Mouse (Mus musculus) cortical plate, adult 2 months (tissue): Measurements from ENCODE around the gene Slc45a1. TPM values are rescaled to one million over a fixed set of nuclear protein-coding genes. Genes with fewer than 3 reads are reported as not detected.

Experiments
- H3K27ac ChIP-seq: fragments of 200-500 bp; 2 replicates; pipeline ENCODE4 v1.5.1; 2012; ENCODE audit warnings: low read length, control low read depth, inconsistent platforms; ENCODE audit not compliant: insufficient read depth
- H3K4me1 ChIP-seq: fragments of 200-500 bp; 2 replicates; pipeline ENCODE4 v1.6.1; 2011; ENCODE audit warnings: low read length; ENCODE audit not compliant: control insufficient read depth, insufficient read depth
- H3K4me3 ChIP-seq: fragments of 200-500 bp; 2 replicates; pipeline ENCODE4 v1.5.1; 2011; ENCODE audit warnings: mild to moderate bottlenecking, low read length, control low read depth; ENCODE audit not compliant: insufficient read depth
- CTCF ChIP-seq: fragments of 200-500 bp; IDR thresholded peaks from 2 replicates; pipeline ENCODE4 v1.5.1; 2011; ENCODE audit warnings: mild to moderate bottlenecking, control low read depth, low read length; ENCODE audit not compliant: insufficient read depth; ENCODE audit errors: extremely low read depth
- POLR2A ChIP-seq: fragments of 200-500 bp; IDR thresholded peaks from 2 replicates; pipeline ENCODE4 v1.6.1; 2011; ENCODE audit warnings: mild to moderate bottlenecking, low read length, control low read depth; ENCODE audit not compliant: insufficient read depth; ENCODE audit errors: extremely low read depth
- polyA plus RNA-seq: library from polyadenylated mRNA; depleted of rRNA; stranded (reverse); fragments of >200 nt; gene quantifications from 2 replicates; pipeline ENCODE4 v1.2.3, GENCODE M21; 2012

Slc45a1 gene
- polyA plus RNA-seq, 1 experiment = 41.8 TPM

DNA sequence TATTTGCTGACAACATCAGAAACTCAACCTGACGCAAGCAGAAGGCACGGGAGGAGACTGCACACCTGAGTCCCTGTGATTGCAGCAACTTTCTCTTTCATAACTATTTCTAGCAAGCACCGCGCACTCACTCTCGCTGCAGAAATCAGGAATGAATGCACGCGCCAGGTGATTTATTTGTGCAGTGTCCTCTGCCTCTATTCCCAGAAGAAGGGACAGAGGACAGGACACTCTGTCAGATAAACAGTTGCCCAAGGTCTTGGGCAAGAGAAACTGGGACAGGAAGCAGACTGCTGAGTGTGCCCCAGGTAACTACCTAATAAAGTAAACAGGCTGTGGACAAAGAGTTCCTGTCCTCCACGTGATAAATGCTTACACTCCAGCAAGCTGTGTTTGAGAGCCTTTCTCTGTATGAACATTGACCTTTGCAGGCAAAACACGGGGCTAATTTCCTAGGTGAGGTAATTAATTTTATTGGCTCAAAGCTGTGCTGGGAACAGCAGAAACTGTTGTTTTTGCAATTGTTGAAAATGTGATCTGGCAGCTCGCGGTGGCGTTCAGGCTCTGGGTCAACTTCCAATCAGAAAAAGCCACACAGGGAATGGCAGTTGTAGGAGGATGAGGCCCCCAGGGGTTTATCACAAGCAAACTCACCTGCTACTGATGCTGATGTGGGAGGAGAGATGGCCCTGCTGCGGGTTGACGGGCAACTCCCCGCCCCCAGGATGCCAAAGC is 33.2 kb upstream of the Slc45a1 start:
- H3K4me1 ChIP-seq = no peaks in the 10 kb centered on the region
- H3K4me3 ChIP-seq = no peak overlapping the region
- no peak overlapping the region for H3K27ac ChIP-seq
- no peak for TF ChIP-seq CTCF
- TF ChIP-seq POLR2A = no peak

DNA sequence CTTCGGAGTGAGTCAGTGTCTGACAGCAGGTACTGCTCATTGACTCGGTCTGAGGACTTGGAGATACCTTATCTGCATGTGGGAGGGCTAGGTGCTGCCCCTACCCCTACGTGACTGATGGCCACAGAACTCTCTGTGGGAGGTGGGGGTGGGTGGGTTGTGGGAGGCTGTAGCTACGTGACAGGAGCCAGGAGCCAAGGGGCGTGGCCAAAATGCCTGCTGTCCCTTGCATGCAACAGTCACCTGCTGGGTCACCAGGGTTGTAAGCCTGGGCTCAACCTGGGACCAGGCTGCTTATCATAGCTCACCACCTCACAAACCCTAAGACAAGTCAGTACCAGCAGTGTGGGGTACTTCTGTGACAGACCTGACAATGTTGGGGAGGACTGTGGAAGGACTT is 28.4 kb upstream of the Slc45a1 start:
- no peak overlapping the region for H3K4me3 ChIP-seq
- no peak for TF ChIP-seq CTCF
- no peak for TF ChIP-seq POLR2A

DNA sequence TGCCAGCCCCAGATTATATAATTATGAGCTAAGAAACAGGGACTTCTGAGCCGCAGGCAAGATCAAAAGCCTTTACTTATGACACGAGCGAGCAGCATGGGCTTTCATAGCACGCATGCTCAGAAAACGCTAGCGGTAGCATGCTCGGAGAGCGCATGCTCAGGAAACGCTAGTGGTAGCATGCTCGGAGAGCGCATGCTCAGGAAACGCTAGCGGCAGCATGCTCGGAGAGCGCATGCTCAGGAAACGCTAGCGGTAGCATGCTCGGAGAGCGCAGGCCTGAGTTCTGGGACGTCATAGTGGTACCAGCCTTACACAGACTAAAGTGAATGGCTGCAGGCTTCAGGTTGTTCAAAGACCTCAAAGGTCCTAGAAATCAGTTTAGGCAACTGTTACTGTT is 26.8 kb upstream of the Slc45a1 start:
- no peak overlapping the region for H3K27ac ChIP-seq
- H3K4me3 ChIP-seq = no peak overlapping the region
- no peak for TF ChIP-seq POLR2A
- no peak for TF ChIP-seq CTCF
- no peaks in the 10 kb centered on the region for H3K4me1 ChIP-seq

More for the DNA sequence above, 28.4 kb upstream of the Slc45a1 start:
- H3K4me1 ChIP-seq = no peaks in the 10 kb centered on the region
- no peak overlapping the region for H3K27ac ChIP-seq

DNA sequence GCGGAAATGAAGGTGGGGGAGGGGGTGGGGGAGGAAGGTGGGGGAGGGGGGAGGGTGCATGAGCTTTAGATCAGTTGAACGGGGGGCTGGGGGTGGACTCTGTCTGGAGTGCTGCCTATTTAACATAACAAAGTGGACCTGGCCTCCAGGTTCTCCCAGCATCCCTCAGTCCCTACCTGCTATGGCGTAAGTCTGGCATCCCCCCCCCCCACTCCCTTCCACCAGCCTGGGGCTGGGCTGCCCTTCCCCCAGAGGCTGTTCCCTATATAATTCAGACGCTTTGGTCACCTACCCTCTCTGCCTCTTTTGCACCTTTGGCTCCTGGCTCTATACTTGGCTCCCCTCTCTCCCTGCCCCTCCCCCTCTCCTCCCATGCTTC is 25.9 kb upstream of the Slc45a1 start:
- no peak overlapping the region for H3K4me3 ChIP-seq
- no peak overlapping the region for H3K27ac ChIP-seq
- TF ChIP-seq CTCF (no peak), POLR2A (no peak)
- no peaks in the 10 kb centered on the region for H3K4me1 ChIP-seq

DNA sequence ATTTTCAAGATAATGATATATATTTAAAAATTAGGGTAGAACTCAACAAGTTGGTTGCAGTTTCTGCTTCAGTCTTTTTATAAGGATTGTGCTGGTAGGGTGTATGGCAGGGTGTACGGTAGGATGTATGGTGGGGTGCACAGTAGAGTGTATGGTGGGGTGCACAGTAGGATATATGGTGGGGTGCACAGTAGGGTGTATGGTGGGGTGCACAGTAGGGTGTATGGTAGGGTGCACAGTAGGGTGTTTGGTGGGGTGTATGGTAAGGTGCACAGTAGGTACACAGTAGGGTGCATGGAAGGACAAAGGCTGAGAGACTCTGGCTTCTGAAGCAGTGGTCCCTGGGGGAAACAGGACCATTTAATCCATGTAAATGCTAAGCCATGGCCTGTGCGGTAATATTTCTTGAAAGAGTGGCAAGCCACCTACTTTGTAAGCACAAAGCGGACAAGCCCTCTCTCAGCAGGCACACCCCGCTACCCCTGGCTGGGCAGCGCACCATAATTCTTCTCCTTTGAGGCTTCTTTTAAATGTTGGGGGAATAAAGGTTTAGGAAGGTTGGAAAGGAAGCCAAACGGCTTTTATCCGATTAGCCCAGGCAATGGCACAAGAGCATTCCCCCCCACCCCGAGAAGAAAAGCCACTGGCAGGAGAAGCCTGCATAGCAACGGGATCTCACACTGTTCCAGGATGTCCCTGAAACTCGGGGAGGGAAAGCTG is 25.3 kb upstream of the Slc45a1 start:
- TF ChIP-seq CTCF = no peak
- no peak for TF ChIP-seq POLR2A

DNA sequence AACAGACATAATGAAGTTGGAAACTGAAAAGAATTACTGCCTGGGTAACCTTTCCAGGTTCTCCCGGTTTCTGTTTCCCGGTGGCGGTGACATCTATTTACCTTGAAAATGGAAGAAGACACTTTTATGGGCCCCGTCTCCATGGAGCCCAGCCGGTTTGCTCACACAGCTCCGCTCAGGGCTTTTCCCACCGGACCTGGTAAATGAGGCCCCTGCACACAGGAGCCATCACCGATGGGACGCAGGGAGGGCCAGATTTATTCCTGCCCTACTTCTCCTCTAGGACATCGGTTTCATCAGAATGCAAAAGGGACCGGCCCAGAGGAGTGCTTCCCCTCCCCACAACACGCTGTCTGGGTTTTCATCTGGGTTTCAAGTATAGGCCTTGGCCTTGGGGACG is 24.1 kb upstream of the Slc45a1 start:
- TF ChIP-seq CTCF (no peak), POLR2A (no peak)
- Histone ChIP-seq H3K4me1 (no peaks in the 10 kb centered on the region), H3K27ac (no peak overlapping the region), H3K4me3 (no peak overlapping the region)

More for the DNA sequence above, 25.3 kb upstream of the Slc45a1 start:
- Histone ChIP-seq H3K27ac (no peak overlapping the region), H3K4me1 (no peaks in the 10 kb centered on the region), H3K4me3 (no peak overlapping the region)

DNA sequence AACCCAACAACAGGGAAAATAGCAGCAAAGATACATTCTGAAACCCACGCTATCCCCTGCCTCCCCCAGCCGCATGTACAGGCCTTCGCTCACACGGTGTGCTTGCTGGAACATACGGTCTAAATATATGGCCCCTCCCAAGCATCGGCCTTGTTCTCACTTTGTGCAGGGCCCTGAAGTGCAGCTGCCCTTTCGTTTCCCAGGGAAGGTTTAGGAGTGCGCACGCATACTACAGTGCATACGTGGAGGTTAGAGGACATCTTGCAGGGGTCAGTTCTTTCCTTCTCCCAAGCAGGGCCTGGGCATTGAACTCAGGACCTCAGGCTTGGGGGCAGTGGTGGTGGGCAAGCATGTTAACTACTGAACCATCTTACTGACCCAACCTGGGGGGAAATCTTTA is 23.3 kb upstream of the Slc45a1 start:
- no peaks in the 10 kb centered on the region for H3K4me1 ChIP-seq

DNA sequence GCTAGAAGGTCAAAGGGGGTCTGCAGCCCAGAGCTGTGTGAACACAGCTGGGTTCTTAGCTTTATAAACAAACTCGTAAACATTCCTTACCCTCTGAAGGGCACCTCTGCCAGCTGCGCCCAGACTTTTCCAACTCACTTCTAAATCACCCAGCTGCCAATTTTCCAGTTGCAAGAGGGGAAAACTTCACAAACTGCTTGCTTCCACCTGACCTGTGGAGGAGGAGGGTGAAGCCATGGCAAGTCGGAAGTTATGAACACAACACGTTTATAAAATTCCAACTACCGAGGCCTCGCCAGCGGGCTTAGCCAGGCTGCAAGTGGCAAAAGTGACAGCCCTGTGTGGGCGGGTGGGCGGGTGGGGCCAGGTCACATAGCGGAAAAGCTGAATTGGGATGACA is 13.8 kb upstream of the Slc45a1 start:
- Histone ChIP-seq H3K4me3 (no peak overlapping the region), H3K4me1 (no peaks in the 10 kb centered on the region), H3K27ac (no peak overlapping the region)
- TF ChIP-seq CTCF (no peak), POLR2A (no peak)

More for the DNA sequence above, 23.3 kb upstream of the Slc45a1 start:
- no peak overlapping the region for H3K4me3 ChIP-seq
- no peak overlapping the region for H3K27ac ChIP-seq
- TF ChIP-seq POLR2A (no peak), CTCF (no peak)

DNA sequence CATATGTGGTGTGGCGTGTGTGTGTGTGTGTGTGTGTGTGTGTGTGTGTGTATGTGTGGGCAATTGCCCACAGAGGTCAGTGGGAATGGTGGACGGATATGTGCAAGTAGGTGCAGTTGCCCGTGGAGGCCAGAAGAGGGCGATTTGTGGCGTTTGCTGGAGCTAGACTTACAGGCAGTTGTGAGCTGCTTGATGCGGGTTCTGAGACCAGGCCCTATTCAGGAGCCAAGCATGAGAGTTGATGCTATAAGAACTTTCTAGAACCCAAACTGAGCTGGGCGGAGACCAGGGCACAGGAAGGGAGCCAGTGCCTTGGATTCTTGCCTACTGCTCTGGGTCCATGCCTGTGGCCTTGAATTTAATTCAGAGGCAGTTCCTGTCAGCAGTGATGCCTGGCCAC is 12.8 kb upstream of the Slc45a1 start:
- Histone ChIP-seq H3K4me1 (no peaks in the 10 kb centered on the region), H3K4me3 (no peak overlapping the region), H3K27ac (no peak overlapping the region)
- TF ChIP-seq CTCF (peak; percentile 27; the same call in 1 of the 2 replicates), POLR2A (no peak)

DNA sequence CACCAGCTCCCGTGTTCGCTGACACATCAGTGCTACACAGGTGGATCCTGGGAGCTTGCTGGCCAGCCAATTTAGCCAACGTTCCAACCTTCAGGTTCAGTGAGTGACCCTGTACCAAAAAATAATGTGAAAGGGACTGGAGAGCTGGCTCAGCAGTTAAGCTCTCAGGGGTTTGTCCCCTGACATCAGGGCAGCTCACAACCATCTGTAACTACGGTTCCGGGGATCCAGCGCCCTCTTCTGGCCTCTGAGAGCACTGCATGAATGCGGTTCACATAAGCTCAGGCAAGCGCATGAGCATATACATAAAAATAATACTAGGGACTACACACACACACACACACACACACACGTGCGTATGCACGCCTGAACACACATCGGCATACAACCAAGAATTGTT is 11.2 kb upstream of the Slc45a1 start:
- Histone ChIP-seq H3K27ac (no peak overlapping the region), H3K4me3 (no peak overlapping the region), H3K4me1 (no peaks in the 10 kb centered on the region)
- TF ChIP-seq POLR2A (no peak), CTCF (peak; percentile 35)
